In genomic region chr5:114323791-114324507, GRCm38 (mm10) we compare ENCODE assay signal across 8 mouse cellular contexts. TPM values are rescaled to one million over a fixed set of nuclear protein-coding genes. Genes with fewer than 3 reads are reported as not detected.
DNase-seq lines count a peak whose midpoint lies in the region; ATAC-seq and TF ChIP-seq lines count a peak whose summit lies in the region.

No protein-coding gene starts in this region.

- H3K27me3 ChIP-seq in liver, embryonic 11.5 days (replicated peaks; ENCODE audit: control insufficient read depth, insufficient read depth, low read length): no peaks in the 10 kb centered on the region; the same call in 1 of the 2 replicates
- H3K27me3 ChIP-seq in intestine, postnatal 0 days (replicated peaks; ENCODE audit: control insufficient read depth, insufficient read depth, low read length): no peaks in the 10 kb centered on the region
- H3K27me3 ChIP-seq in lung, embryonic 16.5 days (ENCODE audit: control insufficient read depth, insufficient read depth, low read depth, low read length): no peaks in the 10 kb centered on the region

- peak; percentile 71 for TF ChIP-seq CTCF in intestine, postnatal 0 days (IDR thresholded peaks at IDR 0.05; ENCODE audit: low read depth)

- H3K4me1 ChIP-seq in liver, embryonic 11.5 days (replicated peaks; ENCODE audit: control insufficient read depth, insufficient read depth, low read length): 0 out of 2 replicates have a peak, but pooled peaks cover 3% of the 10 kb centered on the region
- H3K4me1 ChIP-seq in intestine, postnatal 0 days (replicated peaks; ENCODE audit: control insufficient read depth, insufficient read depth, low read length): no peaks in the 10 kb centered on the region
- no peaks in the 10 kb centered on the region for H3K4me1 ChIP-seq in lung, embryonic 16.5 days (replicated peaks; ENCODE audit: control insufficient read depth, insufficient read depth, low read length)

- 25% methylated on average over 16 of the region's 16 CpGs for WGBS in liver, embryonic 11.5 days
- WGBS in intestine, postnatal 0 days: 23% methylated on average over 16 of the region's 16 CpGs
- WGBS in lung, embryonic 16.5 days: 20% methylated on average over 16 of the region's 16 CpGs

- no peak overlapping the region for H3K27ac ChIP-seq in liver, embryonic 11.5 days (ENCODE audit: low read depth, low read length)
- no peak overlapping the region for H3K27ac ChIP-seq in intestine, postnatal 0 days (ENCODE audit: low read depth, low read length)
- H3K27ac ChIP-seq in lung, embryonic 16.5 days (ENCODE audit: low read length): no peak overlapping the region

- no peak overlapping the region for H3K9ac ChIP-seq in liver, embryonic 11.5 days (ENCODE audit: low read depth, low read length)
- H3K9ac ChIP-seq in intestine, postnatal 0 days (ENCODE audit: low read depth, low read length): no peak overlapping the region
- H3K9ac ChIP-seq in lung, embryonic 16.5 days (ENCODE audit: low read length): 0 out of 2 replicates have a peak overlapping the region, but pooled peaks have one; percentile 35

- peak; percentile 17 for DNase-seq in liver
- DNase-seq in liver, embryonic 11.5 days (ENCODE audit: low spot score): no peak
- DNase-seq in adrenal gland, adult 18-20 months (ENCODE audit: low spot score in 2 of 2): peak; percentile 37 to 47
- DNase-seq in forelimb bud, embryonic 11.5 days (ENCODE audit: low read depth, low spot score): peak; percentile 51
- DNase-seq in cerebellum, adult 8-10 months: no peak

- no peak overlapping the region for H3K4me2 ChIP-seq in liver, embryonic 11.5 days
- H3K4me2 ChIP-seq in intestine, postnatal 0 days (replicated peaks; ENCODE audit: low read depth): peak overlapping the region; percentile 17; the same call in 1 of the 2 replicates
- H3K4me2 ChIP-seq in lung, embryonic 16.5 days (ENCODE audit: low read depth, low read length): peak overlapping the region; percentile 47

- H3K36me3 ChIP-seq in liver, embryonic 11.5 days (ENCODE audit: control insufficient read depth, insufficient read depth, low read length): no peaks in the 10 kb centered on the region
- H3K36me3 ChIP-seq in intestine, postnatal 0 days (ENCODE audit: control insufficient read depth, insufficient read depth): no peaks in the 10 kb centered on the region
- H3K36me3 ChIP-seq in lung, embryonic 16.5 days (ENCODE audit: control insufficient read depth, insufficient read depth, low read length): no peaks in the 10 kb centered on the region

- H3K9me3 ChIP-seq in liver, embryonic 11.5 days (ENCODE audit: control insufficient read depth, low read length): no peaks in the 10 kb centered on the region
- no peaks in the 10 kb centered on the region for H3K9me3 ChIP-seq in intestine, postnatal 0 days (ENCODE audit: control insufficient read depth)
- H3K9me3 ChIP-seq in lung, embryonic 16.5 days (ENCODE audit: control insufficient read depth, low read length): no peaks in the 10 kb centered on the region

- no peak for ATAC-seq in liver, embryonic 11.5 days (replicated peaks; ENCODE audit: low FRiP score)
- ATAC-seq in intestine, postnatal 0 days: no peak
- ATAC-seq in lung, embryonic 16.5 days (ENCODE audit: low read depth): peak; percentile 61; the same call in 1 of the 2 replicates
- ATAC-seq in neutrophil, adult 5-6 weeks (ENCODE audit: extremely low read depth, insufficient number of reproducible peaks, low FRiP score, poor library complexity, severe bottlenecking): 0 out of 2 replicates have a peak, but pooled peaks have one; percentile 36

- H3K4me3 ChIP-seq in liver, embryonic 11.5 days (ENCODE audit: low read depth, low read length): no peak overlapping the region
- H3K4me3 ChIP-seq in intestine, postnatal 0 days (ENCODE audit: low read depth, low read length): no peak overlapping the region
- H3K4me3 ChIP-seq in lung, embryonic 16.5 days (ENCODE audit: low read length): no peak overlapping the region

RNA-seq across cellular contexts. Expression of gene Myo1h, which starts 35.0 kb away (rescaled TPM):
- 0.40 and 0.45 TPM in 2 replicates for polyA plus RNA-seq in liver, embryonic 11.5 days (2014; fragmentation: Nextera tagmentation; extraction: Ambion mirVana)
- total RNA-seq in adrenal gland, adult 18-20 months (2021): under 1 TPM; 0.23 to 0.64 TPM
- 2.3 and 2.8 TPM in 2 replicates for polyA plus RNA-seq in intestine, postnatal 0 days (2015; fragmentation: Nextera tagmentation; extraction: Ambion mirVana)
- 5.4 and 6.8 TPM in 2 replicates for polyA plus RNA-seq in lung, embryonic 16.5 days (2015; fragmentation: Nextera tagmentation; extraction: Ambion mirVana)
- total RNA-seq in neutrophil, adult 5-6 weeks (2017): 1.6 TPM in 2 replicates

RNA-seq across cellular contexts. Expression of gene Foxn4, which starts 50.3 kb away (rescaled TPM):
- not detected in 2 replicates for polyA plus RNA-seq in liver, embryonic 11.5 days (2014; fragmentation: Nextera tagmentation; extraction: Ambion mirVana)
- not detected for total RNA-seq in adrenal gland, adult 18-20 months (2021)
- not detected in 2 replicates for polyA plus RNA-seq in intestine, postnatal 0 days (2015; fragmentation: Nextera tagmentation; extraction: Ambion mirVana)
- polyA plus RNA-seq in lung, embryonic 16.5 days (2015; fragmentation: Nextera tagmentation; extraction: Ambion mirVana): 3.6 and 5.3 TPM in 2 replicates
- not detected in 2 replicates for total RNA-seq in neutrophil, adult 5-6 weeks (2017)

RNA-seq across cellular contexts. Expression of gene Kctd10, which starts 56.4 kb away (rescaled TPM):
- 59.1 and 64.1 TPM in 2 replicates for polyA plus RNA-seq in liver, embryonic 11.5 days (2014; fragmentation: Nextera tagmentation; extraction: Ambion mirVana)
- total RNA-seq in adrenal gland, adult 18-20 months (2021): 10 to 100 TPM; 72.4 to 72.6 TPM
- 112 and 118 TPM in 2 replicates for polyA plus RNA-seq in intestine, postnatal 0 days (2015; fragmentation: Nextera tagmentation; extraction: Ambion mirVana)
- 200 and 214 TPM in 2 replicates for polyA plus RNA-seq in lung, embryonic 16.5 days (2015; fragmentation: Nextera tagmentation; extraction: Ambion mirVana)
- 79.2 and 88.8 TPM in 2 replicates for total RNA-seq in neutrophil, adult 5-6 weeks (2017)

RNA-seq across cellular contexts. Expression of gene Ube3b, which starts 56.5 kb away (rescaled TPM):
- polyA plus RNA-seq in liver, embryonic 11.5 days (2014; fragmentation: Nextera tagmentation; extraction: Ambion mirVana): 41.1 and 41.4 TPM in 2 replicates
- 10 to 100 TPM; 62.7 to 67.8 TPM for total RNA-seq in adrenal gland, adult 18-20 months (2021)
- 23.0 and 24.8 TPM in 2 replicates for polyA plus RNA-seq in intestine, postnatal 0 days (2015; fragmentation: Nextera tagmentation; extraction: Ambion mirVana)
- polyA plus RNA-seq in lung, embryonic 16.5 days (2015; fragmentation: Nextera tagmentation; extraction: Ambion mirVana): 52.5 and 54.1 TPM in 2 replicates
- total RNA-seq in neutrophil, adult 5-6 weeks (2017): 31.7 and 32.2 TPM in 2 replicates

Comparison
In these comparisons a context has a peak if more than half of its experiments do, and no peak if none do; other contexts are left out.
1. DNase-seq: peak in liver (single experiment), adrenal gland, adult 18-20 months (2 of 2) and forelimb bud, embryonic 11.5 days (single experiment); none in liver, embryonic 11.5 days (single experiment) and cerebellum, adult 8-10 months (single experiment).
2. ATAC-seq: peak in lung, embryonic 16.5 days (single experiment) and neutrophil, adult 5-6 weeks (single experiment); none in liver, embryonic 11.5 days (single experiment) and intestine, postnatal 0 days (single experiment).